Mouse (Mus musculus): ENCODE data around the gene Srpk2. TPM values are rescaled to one million over a fixed set of nuclear protein-coding genes. Genes with fewer than 3 reads are reported as not detected.

Srpk2 gene
- polyA plus RNA-seq, 1 experiment from 2014 or later = 57.1 TPM

DNA sequence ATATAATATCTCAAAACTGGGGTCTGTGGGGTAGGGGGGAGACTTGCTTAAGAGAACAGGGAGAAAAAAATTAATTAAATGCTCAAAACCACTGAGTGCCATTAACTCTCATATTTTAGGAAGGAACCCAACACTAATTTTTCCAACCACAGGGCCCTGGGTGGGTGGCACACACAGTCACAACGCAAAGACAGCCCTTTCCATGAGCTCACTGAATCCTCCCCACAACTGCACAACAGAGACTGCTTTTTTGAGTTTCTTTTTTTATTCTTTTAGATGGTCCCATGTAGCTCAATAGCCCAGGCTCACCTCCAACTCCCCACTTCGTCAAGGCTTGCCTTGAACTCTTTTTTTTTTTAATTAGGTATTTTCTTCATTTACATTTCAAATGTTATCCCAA, 58.2 kb downstream of the Srpk2 start:
- no peaks in the 10 kb centered on the region for H3K27me3 ChIP-seq (replicated peaks; ENCODE audit: low read depth, poor library complexity, severe bottlenecking)
- no peaks in the 10 kb centered on the region for H3K36me3 ChIP-seq (replicated peaks)
- WGBS = 79% methylated on average over 2 of the region's 2 CpGs
- H3K4me1 ChIP-seq = no peaks in the 10 kb centered on the region
- no peak for DNase-seq (ENCODE audit: low spot score)
- no peak overlapping the region for H3K4me3 ChIP-seq
- H3K9me3 ChIP-seq = no peaks in the 10 kb centered on the region
- H3K27ac ChIP-seq (replicated peaks) = no peak overlapping the region

DNA sequence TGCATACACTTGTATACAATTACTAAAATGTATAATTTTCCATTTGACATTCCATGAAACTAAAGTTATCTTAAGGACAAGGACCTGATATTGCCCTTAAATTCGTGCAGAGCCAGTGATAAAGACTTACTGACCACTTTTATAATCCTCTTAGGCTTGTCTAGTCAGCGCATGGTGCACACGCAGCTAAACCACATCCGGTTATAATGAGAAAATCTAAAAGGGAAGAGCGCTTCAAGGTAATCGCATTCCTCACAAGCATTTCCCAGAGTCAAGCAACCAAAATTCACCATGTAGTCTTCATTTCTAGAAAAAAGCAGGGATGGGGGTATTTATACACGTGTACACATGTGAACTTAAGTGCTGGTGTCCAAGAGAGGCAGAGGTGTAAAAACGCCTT, 63.8 kb downstream of the Srpk2 start:
- Histone ChIP-seq H3K9me3 (no peaks in the 10 kb centered on the region), H3K4me1 (0 out of 2 replicates have a peak, but pooled peaks cover 8% of the 10 kb centered on the region), H3K4me3 (no peak overlapping the region), H3K27ac (replicated peaks) (no peak overlapping the region), H3K36me3 (replicated peaks) (peaks cover 3% of the 10 kb centered on the region; the same call in 1 of the 2 replicates), H3K27me3 (replicated peaks; ENCODE audit: low read depth, poor library complexity, severe bottlenecking) (no peaks in the 10 kb centered on the region)
- DNase-seq (ENCODE audit: low spot score) = no peak
- WGBS = 88% methylated on average over 8 of the region's 8 CpGs

DNA sequence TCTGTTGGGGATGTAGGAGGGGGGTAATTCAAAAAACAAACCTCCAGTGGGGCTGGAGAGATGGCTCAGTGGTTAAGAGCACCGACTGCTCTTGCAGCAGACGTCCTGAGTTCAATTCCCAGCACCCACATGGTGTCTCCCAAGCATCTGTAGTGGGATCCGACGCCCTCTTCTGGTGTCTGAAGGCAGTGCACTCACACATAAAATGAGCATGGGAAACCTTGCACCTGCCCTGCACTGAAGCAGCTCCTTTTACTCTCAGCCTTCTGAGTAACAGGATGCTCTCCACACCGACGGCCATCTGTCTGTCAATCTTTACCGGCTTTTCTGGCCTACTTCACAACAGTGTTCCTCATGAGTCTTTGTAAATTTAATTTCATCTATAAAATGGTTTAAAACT, 65.8 kb downstream of the Srpk2 start:
- Histone ChIP-seq H3K9me3 (no peaks in the 10 kb centered on the region), H3K4me1 (peaks cover 17% of the 10 kb centered on the region; the same call in 1 of the 2 replicates), H3K36me3 (replicated peaks) (peaks cover 3% of the 10 kb centered on the region; the same call in 1 of the 2 replicates), H3K27ac (replicated peaks) (no peak overlapping the region), H3K4me3 (no peak overlapping the region), H3K27me3 (replicated peaks; ENCODE audit: low read depth, poor library complexity, severe bottlenecking) (no peaks in the 10 kb centered on the region)
- no peak for DNase-seq (ENCODE audit: low spot score)
- 90% methylated on average over 7 of the region's 7 CpGs for WGBS

DNA sequence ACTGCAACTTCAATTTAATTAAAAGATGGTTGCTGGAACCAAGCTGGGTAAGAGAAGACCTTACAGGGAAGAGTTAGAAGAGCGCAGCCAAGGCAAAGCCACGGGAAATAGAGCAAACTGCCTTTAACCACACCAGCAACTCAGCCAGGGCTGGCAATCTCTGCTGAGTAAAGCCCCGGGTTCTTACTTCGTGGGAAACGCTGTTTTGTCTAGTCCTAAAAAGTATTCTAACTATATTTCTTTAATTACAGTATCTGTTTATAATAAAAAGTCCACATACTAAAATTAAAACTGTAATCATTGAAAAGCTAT, 67.4 kb downstream of the Srpk2 start:
- peak overlapping the region; percentile 57 for H3K4me3 ChIP-seq
- H3K4me1 ChIP-seq = peaks cover 17% of the 10 kb centered on the region; the same call in 1 of the 2 replicates
- no peaks in the 10 kb centered on the region for H3K9me3 ChIP-seq
- H3K27me3 ChIP-seq (replicated peaks; ENCODE audit: low read depth, poor library complexity, severe bottlenecking) = no peaks in the 10 kb centered on the region
- peak overlapping the region; percentile 88 for H3K27ac ChIP-seq (replicated peaks)
- 58% methylated on average over 5 of the region's 5 CpGs for WGBS
- peaks cover 3% of the 10 kb centered on the region; the same call in 1 of the 2 replicates for H3K36me3 ChIP-seq (replicated peaks)
- DNase-seq (ENCODE audit: low spot score) = no peak

DNA sequence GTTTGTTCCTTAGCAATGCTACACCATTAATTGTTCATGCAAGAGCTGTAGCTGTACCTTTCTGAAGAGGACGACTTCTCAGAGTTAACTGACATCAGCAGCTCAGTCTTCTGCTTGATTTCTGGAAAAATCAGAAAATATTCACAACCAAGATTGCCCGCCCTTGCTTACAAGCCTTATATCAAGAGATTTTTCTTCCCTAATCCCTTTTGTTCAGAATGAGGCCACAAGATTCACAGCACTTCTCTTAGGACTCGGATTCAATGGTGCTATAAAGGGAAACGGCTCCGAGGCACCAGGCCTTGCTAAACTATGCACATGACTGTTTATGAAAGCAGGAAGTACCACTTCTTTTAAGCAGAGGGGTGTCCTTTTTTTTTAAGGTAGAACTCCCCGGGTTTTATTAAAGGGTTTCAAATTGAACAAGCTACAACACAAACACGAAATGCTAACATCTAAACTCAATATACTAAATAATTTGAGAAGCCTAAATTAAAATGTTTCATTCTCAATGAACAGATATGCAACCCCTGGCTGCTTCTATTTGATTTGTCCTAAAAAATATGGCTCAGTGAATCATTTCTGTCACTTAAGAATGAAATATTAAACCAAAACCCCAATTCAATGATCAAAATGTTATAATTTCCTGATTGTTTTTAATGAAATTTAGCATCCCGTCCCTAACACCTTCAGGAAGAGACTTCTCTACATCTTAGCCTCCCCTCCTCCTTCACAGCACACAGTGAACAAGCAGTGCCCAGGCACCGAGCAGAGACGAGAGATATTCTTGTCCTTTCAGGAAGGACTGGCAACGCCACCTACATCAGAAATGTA, 67.9 kb downstream of the Srpk2 start:
- peaks cover 17% of the 10 kb centered on the region; the same call in 1 of the 2 replicates for H3K4me1 ChIP-seq
- H3K36me3 ChIP-seq (replicated peaks) = peaks cover 3% of the 10 kb centered on the region; the same call in 1 of the 2 replicates
- WGBS = 23% methylated on average over 11 of the region's 11 CpGs
- H3K27ac ChIP-seq (replicated peaks) = peak overlapping the region; percentile 88
- DNase-seq (ENCODE audit: low spot score) = peak; percentile 43
- no peaks in the 10 kb centered on the region for H3K9me3 ChIP-seq
- peak overlapping the region; percentile 57 for H3K4me3 ChIP-seq
- no peaks in the 10 kb centered on the region for H3K27me3 ChIP-seq (replicated peaks; ENCODE audit: low read depth, poor library complexity, severe bottlenecking)

DNA sequence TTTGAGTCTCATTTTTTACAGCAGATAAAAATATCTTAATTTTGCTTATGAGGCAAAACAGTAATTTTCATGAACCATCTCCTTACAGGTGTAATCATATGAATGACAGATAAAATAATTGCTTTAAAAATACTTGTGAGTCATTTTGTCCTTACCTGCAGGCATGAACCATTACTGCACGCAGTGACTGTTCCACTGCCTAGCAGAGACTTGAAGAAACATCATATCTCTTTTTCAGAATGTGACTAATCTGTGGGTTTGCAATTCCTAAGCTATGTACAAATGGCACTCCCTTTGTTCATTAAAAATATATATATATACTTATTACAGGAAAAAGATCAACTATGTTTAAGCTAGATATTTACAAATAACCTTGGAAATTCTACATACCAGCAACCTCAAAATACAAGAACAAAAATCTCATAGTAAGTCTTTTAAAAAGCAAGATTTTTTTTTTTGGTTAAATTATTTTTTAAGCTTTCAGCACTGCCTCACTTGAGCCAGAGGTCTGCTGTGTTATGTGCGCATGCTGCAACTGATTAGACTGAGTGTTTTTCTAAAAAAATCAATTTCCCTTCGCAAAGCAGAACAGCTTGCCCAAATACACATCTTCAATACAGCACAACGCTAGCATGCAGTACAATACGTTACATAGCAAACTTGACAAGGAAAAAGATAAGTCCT, 68.7 kb downstream of the Srpk2 start:
- DNase-seq (ENCODE audit: low spot score) = no peak
- WGBS = 62% methylated on average over 5 of the region's 5 CpGs

DNA sequence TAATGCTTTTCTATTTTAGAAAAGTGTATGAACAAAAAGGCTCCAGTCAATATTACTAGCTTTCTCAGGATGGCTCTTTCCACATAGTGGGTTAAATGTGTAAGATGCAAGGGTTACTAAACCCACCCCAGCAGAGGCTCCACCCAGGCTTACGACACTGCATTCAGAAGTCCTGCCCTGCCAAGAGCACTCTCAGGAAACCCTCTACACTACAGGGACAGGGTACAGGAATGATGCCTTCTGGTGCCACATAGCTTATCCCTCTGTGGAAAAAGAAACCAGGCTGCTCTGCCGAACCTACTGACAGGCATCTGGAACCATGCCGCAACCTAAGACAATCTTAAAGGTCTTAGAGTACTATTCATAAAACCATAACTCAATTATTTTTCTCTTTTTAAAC, 71.6 kb downstream of the Srpk2 start:
- H3K27ac ChIP-seq (replicated peaks) = no peak overlapping the region
- H3K36me3 ChIP-seq (replicated peaks) = no peaks in the 10 kb centered on the region
- no peak for DNase-seq (ENCODE audit: low spot score)
- no peak overlapping the region for H3K4me3 ChIP-seq
- no peaks in the 10 kb centered on the region for H3K27me3 ChIP-seq (replicated peaks; ENCODE audit: low read depth, poor library complexity, severe bottlenecking)
- WGBS = 88% methylated on average over 3 of the region's 3 CpGs
- peaks cover 16% of the 10 kb centered on the region; the same call in 1 of the 2 replicates for H3K4me1 ChIP-seq
- H3K9me3 ChIP-seq = no peaks in the 10 kb centered on the region

More for the DNA sequence above, 68.7 kb downstream of the Srpk2 start:
- peaks cover 17% of the 10 kb centered on the region; the same call in 1 of the 2 replicates for H3K4me1 ChIP-seq
- no peaks in the 10 kb centered on the region for H3K9me3 ChIP-seq
- no peaks in the 10 kb centered on the region for H3K27me3 ChIP-seq (replicated peaks; ENCODE audit: low read depth, poor library complexity, severe bottlenecking)
- H3K4me3 ChIP-seq = peak overlapping the region; percentile 57
- peaks cover 3% of the 10 kb centered on the region; the same call in 1 of the 2 replicates for H3K36me3 ChIP-seq (replicated peaks)
- H3K27ac ChIP-seq (replicated peaks) = peak overlapping the region; percentile 88

DNA sequence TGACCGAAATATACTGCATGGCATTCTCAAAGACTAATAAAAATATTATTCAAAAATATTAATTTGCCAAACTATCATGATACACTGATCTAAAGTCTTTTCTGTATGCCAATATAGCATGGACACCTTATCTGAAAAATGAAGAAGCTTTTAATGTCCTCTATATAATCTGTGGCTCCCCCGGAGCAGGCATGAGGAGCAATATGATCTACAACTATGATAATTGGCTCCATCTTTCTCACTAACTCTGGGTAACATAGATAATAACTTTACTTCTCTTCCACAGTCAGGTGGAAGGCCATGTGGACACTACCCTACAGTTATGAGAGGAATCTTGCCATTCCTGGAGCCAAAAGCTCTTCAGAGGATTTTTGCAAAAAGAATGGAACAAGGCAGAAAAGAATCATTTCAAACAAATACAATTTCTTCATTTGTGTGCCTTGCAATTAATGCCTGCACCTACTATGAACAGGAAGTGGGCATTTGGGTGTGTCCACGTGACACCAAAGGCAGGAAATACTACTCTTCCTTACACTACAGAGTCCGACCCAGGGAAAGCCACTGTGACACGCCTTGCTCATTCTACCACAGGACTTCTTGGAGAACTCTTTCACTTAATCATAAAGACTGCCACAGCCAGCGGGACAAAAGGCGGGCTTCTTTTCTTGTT, 80.2 kb downstream of the Srpk2 start:
- Histone ChIP-seq H3K4me1 (peaks cover 12% of the 10 kb centered on the region), H3K4me3 (no peak overlapping the region), H3K27ac (replicated peaks) (no peak overlapping the region), H3K9me3 (no peaks in the 10 kb centered on the region), H3K36me3 (replicated peaks) (0 out of 2 replicates have a peak, but pooled peaks cover 3% of the 10 kb centered on the region), H3K27me3 (replicated peaks; ENCODE audit: low read depth, poor library complexity, severe bottlenecking) (no peaks in the 10 kb centered on the region)
- 86% methylated on average over 7 of the region's 7 CpGs for WGBS
- DNase-seq (ENCODE audit: low spot score) = no peak

DNA sequence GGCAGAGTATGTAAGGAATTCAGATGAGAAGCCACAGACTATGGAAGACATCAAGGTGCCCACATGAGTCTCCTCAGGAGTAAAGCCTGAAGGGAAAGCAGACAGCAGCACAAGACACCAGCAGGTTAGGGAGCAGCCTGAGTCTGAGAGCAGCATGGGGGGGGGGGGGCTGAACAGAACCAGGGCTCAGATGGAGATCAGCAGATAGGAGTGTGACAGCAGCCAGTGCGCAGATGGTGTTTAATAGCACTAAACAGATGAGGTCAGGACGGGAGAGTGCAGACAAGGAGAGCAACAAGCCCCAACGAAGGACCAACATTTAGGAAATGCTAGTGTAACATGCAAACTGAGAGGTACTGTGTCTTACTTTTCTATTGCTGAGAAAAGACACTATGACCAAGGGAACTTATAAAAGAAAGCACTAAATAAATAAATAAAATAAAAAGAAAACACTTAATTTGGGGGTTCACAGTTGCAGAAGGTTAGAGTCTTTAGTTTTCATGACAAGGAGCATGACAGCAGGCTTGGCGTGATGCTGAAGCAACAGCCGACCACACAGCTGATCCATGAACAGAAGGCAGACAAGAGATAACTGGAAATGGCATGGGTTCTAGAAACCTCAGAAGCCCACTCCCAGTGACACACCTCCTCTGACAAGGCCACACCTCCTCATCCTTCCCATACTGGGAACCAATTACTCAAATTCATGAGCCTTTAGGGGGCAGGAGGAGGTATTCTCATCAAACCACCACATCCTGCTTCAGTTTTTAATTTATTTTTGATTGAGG, 84.5 kb downstream of the Srpk2 start:
- Histone ChIP-seq H3K9me3 (no peaks in the 10 kb centered on the region), H3K27ac (replicated peaks) (no peak overlapping the region), H3K27me3 (replicated peaks; ENCODE audit: low read depth, poor library complexity, severe bottlenecking) (no peaks in the 10 kb centered on the region), H3K36me3 (replicated peaks) (0 out of 2 replicates have a peak, but pooled peaks cover 3% of the 10 kb centered on the region), H3K4me1 (peaks cover 17% of the 10 kb centered on the region), H3K4me3 (no peak overlapping the region)
- WGBS = 81% methylated on average over 5 of the region's 5 CpGs
- DNase-seq (ENCODE audit: low spot score) = no peak

DNA sequence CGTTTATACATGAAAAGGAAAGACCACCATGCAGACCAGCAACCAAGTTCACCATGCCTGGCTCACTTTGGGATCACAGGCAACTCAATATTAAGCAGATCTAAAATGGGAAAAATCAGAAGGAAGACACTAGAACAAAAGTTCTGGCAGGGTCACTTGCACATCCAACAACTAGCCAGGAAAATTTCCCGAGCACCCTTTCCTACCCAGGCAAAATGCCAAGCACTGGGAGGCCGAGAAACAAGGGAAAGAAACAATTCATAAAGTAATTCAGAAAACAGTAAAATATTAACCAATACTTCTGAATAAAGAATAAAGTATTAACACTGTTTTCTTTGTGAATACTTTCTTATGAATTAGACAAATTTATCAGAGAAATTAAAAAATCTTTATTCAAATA, 85.2 kb downstream of the Srpk2 start:
- H3K4me3 ChIP-seq = no peak overlapping the region
- 88% methylated on average over 3 of the region's 3 CpGs for WGBS
- H3K4me1 ChIP-seq = peaks cover 17% of the 10 kb centered on the region
- no peaks in the 10 kb centered on the region for H3K9me3 ChIP-seq
- 0 out of 2 replicates have a peak, but pooled peaks cover 3% of the 10 kb centered on the region for H3K36me3 ChIP-seq (replicated peaks)
- no peaks in the 10 kb centered on the region for H3K27me3 ChIP-seq (replicated peaks; ENCODE audit: low read depth, poor library complexity, severe bottlenecking)
- H3K27ac ChIP-seq (replicated peaks) = no peak overlapping the region
- DNase-seq (ENCODE audit: low spot score) = no peak

DNA sequence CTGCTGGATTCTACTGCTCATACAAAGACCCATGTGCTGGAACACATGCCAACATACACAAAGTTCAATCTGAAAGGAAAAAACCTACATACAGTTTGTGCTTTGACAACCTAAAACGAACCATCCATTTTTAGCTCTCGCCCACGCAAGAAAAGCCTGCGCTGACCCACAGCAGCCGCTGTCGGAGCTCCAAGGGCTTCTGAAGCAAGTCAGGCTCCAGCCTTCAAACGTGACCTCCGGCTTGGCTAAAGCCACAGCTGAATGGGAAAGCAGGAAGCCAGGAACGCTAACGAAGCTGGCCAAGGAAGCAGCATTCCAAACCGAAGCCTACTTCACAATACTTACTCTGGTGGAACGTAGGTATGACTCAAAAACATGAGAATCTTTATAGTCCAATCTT, 85.9 kb downstream of the Srpk2 start:
- H3K36me3 ChIP-seq (replicated peaks) = 0 out of 2 replicates have a peak, but pooled peaks cover 3% of the 10 kb centered on the region
- H3K9me3 ChIP-seq = no peaks in the 10 kb centered on the region
- peaks cover 17% of the 10 kb centered on the region for H3K4me1 ChIP-seq
- no peak for DNase-seq (ENCODE audit: low spot score)
- no peak overlapping the region for H3K4me3 ChIP-seq
- 74% methylated on average over 12 of the region's 12 CpGs for whole genome bisulfite sequencing
- H3K27me3 ChIP-seq (replicated peaks; ENCODE audit: low read depth, poor library complexity, severe bottlenecking) = no peaks in the 10 kb centered on the region
- no peak overlapping the region for H3K27ac ChIP-seq (replicated peaks)

DNA sequence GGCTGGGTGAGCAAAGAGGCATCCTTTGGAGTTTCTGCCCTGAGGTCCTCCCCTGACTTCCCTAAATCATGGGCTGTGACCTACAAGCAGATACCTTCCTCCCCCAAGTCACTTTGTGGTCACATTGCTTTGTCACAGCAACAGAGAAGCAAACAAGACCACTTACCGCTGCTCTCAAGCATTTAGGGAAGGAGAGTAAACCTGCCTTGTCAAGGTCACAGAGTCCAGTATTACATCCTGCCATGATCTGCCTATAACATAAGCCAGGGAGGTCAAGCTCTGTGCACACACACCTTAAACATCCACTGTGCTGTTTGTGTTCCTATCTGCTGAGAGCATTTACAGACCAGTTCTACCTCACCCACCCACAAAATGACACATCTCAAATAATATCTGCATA, 86.4 kb downstream of the Srpk2 start:
- Histone ChIP-seq H3K9me3 (no peaks in the 10 kb centered on the region), H3K27me3 (replicated peaks; ENCODE audit: low read depth, poor library complexity, severe bottlenecking) (no peaks in the 10 kb centered on the region), H3K36me3 (replicated peaks) (0 out of 2 replicates have a peak, but pooled peaks cover 3% of the 10 kb centered on the region), H3K4me1 (peaks cover 17% of the 10 kb centered on the region), H3K27ac (replicated peaks) (no peak overlapping the region), H3K4me3 (no peak overlapping the region)
- WGBS = 84% methylated on average over 1 of the region's 1 CpGs
- no peak for DNase-seq (ENCODE audit: low spot score)

Data from embryonic facial prominence, embryonic 10.5 days (tissue).